Mouse (Mus musculus): Measurements from ENCODE around the gene Plin3.

DNA sequence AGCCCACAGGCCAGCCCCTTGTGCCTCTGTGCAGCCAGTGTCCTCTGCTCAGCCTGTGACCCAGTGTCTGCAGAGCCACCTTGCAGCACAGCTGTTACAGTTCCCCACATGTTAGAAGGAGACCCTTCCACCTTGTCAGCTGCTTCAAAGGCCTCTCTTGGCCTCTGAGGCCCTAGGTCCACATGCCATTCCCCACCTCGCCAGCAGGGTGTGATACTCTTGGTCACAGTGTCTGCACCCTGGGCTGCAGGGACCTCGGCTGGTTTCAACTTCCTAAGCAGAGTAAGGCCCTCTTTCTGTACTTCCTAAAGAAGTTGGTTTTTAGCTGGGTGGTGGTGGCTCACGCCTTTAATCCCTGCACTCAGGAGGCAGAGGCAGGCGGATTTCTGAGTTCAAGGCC is 46.2 kb upstream of the Plin3 start:
- TF ChIP-seq EP300 (IDR thresholded peaks at IDR 0.05; ENCODE audit: low read depth) = no peak
- peak; percentile 78 for TF ChIP-seq CTCF (IDR thresholded peaks at IDR 0.05; ENCODE audit: low read depth)

All from liver, postnatal 0 days (tissue).